Mouse (Mus musculus) cerebellum, postnatal 36 days (tissue): ENCODE measurements around the gene Trcg1.
A peak's percentile ranks its signal among the peaks of the same experiment; 100 is the strongest.

Source experiments
- DNase-seq, 2 experiments: peaks; one replicate each; pipeline ENCODE4 v3.0.0; 2021 to 2022; ENCODE audit warnings: mixed read lengths in 2 of 2

The Trcg1 gene

DNA sequence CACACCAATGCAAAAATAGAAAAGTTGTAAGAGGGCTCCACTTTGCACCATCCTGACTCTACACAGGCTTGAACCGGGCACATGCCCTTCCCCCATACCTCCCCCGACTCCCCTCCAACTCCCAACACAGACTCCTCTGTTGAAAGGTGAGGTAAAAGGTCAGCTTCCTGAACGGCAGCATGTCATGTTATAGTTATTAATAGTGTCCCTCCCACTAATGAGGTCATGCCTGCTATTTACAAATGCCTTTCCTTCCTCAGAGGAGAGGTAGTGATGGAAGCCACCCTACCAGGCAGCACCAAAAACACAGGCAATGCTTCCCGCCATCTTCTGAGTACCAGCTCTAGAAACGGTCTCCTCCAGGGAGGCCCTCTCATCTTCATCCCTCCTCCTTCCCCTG is 28.8 kb downstream of the Trcg1 start:
- DNase-seq, result no peak

GRCm38 (mm10) chr9:57267421-57267820 is 31.1 kb downstream of the Trcg1 start:
- no peak for DNase-seq

DNA sequence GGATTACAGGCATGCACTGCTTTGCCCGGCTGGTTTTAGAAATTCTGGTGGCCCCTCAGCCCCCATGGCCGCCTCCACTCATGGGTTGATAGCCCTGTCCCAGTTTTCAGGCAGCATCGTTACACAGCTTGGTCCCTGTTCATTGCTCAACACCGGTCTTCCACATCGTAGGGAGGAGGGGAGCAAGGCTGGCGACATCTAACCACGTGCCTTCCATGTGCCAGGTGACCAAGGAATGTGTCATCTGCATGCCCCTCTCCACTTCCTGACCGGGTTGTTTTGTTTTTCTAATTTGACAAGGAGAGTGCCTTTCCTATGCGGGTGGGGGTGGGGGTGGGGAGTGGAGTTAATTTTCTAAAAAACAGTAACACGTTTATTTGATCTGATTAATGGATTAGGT is 31.7 kb downstream of the Trcg1 start:
- DNase-seq, result no peak

DNA sequence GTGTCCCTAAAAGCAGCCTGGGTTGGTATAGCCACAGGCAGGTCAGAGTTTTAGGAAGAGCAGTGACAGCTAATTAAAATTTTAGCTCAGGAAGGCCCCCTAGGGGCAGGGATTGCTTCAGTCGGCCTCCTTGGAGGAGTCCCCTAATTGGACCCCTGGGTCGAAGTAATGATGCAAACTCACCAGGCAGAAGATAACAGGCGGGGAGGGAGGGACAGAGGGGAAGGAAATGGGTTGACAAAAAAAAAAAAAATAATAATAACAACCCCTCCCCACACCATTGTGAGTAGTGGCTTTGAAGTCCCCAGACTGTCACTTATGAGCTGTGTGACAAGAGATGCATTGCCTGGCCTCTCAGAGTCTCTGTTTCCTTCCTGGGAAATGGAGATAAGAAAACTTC is 32.2 kb downstream of the Trcg1 start:
- DNase-seq, result no peak

- DNase-seq, result no peak
Observed at GRCm38 (mm10) chr9:57269384-57269783, 33.0 kb downstream of the Trcg1 start.

GRCm38 (mm10) chr9:57270399-57270798 is 34.0 kb downstream of the Trcg1 start:
- no peak for DNase-seq

DNA sequence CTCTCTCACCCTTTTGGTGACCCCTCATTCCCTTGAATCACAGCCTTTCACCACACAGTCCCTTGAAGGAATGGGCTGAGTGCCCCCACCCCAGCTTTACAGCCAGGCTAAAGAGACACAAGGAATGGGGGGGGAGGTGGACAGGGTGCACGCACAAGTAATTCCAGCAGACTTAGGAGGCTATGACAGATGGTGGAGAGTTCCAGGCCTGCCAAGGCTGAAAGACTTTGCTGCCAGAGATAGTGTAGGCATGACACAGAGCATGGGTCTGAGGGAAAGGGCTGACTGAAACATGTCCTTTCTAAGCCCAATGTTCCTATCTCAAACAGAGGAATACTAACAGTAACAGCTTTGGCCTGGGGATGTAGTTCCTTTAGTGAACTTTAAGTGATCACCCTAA is 34.7 kb downstream of the Trcg1 start:
- peak; percentile 18 to 24 for DNase-seq

- no peak for DNase-seq
Observed at GRCm38 (mm10) chr9:57271837-57272562, 35.6 kb downstream of the Trcg1 start.

DNA sequence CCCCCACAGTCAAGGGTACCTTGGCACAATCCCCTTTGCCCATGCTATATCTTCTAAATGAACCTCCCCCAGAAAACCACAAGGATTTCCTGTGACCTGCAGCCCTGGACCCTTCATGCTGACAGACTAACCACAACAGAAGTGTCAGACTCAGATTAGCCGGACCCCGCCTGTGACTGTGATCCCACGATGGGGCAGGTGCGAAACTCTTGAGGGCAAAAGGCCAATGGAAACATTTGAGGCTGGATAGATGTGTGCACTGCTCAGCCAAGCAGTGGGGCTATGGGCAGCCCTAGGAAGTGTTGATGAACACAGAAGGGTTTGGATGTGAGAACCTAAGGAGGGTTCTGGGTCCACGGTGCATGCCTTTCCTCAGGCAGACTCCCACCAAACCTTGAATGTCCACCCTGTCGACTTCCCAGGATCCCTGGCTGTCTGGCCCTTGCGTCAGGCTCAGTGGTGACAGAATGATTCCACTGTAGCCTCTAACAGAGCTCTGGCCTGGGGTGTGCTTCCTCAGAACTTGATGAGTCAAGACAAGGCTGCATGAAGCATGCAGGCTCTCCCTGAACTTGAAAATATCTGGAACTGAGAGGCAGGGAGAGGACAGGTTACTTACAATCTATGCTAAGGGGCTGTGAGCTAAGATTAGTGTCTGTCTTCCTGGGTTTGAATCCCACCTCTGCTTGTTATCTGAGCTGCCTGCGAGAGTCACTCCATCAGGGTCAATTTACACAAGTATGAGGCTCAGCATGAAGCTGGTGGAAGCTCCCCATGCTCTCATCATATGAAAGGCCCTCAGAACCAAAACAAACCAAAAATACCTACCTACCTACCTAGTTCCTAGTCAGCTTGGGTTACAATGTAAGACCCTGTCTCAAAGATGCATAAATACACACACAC is 36.8 kb downstream of the Trcg1 start:
- no peak for DNase-seq

DNA sequence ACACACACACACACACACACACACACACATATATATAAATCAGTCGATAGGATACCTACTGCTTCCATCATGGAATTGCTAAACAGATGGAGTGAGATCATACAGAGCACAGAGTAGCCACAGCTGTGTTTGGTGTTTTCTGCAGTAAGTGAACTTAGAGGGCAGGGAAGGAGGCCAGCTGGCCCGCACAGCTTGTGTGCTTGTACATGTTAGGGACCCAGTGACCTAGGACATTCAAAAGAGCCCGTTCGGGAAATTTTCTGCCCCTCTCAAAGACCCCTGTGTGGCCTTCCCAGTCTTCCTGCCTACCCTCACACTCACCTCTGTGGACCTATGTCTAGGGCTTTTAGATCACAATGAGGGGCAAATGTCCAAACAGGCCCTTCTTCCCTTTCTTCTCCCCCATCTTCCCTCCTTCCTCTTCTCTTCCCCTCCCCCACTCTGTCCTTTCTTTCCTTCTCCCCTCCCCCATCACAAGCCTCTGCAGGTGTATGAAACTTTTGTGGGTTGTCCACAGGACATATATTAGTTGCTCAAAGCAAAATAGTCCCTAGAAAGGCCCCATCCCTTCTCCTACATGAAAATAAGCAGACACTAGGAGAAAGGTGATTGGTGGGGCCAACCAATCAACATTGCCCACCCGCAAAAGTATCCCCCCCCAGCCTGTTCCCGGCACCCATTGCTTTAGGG is 37.6 kb downstream of the Trcg1 start:
- DNase-seq, result no peak

DNA sequence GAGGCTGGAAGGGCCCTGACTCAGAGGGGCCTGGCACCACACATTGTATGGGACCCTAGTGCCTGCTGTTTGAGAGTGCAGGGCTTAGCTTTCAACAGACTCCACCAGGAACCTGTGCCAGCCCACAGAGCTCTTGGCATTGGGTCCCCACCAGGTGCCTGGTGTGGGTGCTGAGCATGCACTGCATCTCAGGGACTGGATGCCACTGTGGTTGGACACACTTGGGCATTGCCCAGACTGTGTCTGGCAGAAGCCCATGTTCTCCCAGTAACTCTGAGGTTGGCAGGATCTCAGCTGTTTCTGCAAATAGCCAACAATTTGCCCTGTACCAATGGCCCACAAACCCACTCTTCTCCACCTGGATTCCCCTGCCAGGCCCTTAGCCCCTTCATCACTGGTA is 40.0 kb downstream of the Trcg1 start:
- DNase-seq, result peak in 1 of 2 experiments; percentile 15

DNA sequence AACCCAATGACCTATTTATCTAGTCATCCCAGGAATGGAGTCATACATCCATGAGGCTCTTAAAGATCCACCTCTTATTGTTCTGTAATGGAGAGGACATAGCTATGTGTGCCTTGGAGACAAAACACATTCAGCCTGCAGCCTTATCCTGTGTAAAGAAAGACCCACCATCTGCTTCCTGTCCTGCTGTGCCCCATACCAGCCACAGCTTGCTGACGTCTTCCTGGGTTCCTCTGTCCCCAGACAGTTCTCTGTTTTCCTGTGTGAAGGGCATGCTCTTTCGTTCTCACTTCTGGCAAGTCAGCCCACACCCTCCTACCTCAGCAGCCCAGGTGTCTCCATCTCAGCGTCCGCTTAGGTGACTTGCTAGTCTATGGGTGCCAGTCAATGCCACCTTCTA is 41.9 kb downstream of the Trcg1 start:
- DNase-seq, result no peak

DNA sequence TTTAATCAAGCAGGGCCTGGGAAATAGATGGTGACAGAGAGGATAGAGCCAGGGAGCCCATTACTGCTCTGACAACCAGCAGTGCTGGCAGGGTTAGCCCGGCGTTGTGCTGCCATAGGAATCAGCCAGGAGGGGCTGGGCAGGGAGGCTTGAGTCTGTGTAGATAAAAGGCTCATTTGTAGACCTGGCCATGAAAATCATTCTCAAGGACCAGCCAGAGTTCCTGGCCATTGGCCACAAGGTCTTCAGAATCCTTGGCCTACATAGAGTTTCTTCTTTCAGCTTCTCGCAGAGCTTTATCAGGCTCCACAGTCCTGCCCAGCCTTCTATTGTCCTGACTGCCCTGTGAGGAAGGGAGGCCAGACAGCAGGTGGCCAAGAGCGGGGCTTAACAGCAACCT is 43.1 kb downstream of the Trcg1 start:
- DNase-seq, result no peak

DNA sequence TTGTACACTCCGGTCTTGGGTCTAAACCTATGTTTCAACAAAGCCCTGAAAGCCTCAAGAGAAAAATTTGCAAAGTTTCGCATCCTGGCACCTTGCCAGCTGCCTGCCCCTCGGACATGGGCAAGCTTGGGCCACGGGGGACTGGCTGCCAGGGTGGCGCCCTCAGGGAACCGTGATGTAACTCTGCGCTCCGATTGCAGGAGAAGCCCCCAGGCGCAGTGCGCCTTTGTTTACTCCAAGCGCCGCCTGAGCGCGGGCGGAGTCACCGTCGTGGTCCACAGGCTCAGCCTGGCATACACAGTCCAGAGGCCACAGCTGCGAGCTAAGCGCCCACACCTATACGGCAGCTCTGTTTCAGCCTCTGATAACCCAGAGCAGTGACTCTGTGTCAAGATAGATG is 45.2 kb downstream of the Trcg1 start:
- no peak for DNase-seq

GRCm38 (mm10) chr9:57282686-57283085 is 46.3 kb downstream of the Trcg1 start:
- no peak for DNase-seq

GRCm38 (mm10) chr9:57283311-57283710 is 47.0 kb downstream of the Trcg1 start:
- no peak for DNase-seq

DNA sequence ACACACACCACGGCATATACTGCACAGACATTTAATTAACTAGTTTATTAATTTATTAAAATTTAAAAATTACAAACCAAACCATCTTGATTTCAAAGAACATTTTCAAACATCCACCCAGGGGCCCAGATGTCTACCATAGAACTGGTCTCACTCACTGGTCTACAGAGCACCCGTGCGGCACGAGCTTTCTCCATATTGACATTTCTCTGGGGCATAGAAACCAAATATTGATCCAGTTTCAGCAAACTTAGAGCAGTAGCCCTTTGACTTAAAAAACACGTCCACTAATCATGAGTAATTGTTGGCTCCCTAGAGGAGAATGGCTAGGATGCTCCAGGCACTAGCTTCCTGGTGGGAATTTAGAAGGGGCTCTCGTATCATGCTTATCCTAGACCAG is 50.8 kb downstream of the Trcg1 start:
- no peak for DNase-seq

DNA sequence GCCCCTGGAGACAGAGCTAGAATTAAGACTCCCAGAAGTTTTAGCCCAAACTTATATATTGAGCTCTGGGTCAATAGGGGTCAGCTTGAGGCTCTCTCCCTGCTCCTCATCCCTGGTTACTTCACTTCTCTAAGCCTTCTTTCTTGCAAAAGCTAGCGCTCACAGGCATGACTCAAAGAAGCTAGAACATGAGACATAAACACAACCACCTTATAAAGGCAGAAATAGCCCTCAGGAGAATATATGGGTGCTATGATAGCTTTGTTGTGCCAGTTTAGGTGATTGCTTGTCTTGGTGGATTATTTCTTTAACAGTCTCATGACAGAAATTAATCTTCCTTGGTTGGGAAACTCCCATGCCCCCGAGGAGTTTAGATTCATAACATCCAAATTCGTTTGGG is 58.5 kb downstream of the Trcg1 start:
- DNase-seq, result no peak

- no peak for DNase-seq
Observed at GRCm38 (mm10) chr9:57295666-57296065, 59.3 kb downstream of the Trcg1 start.

- no peak for DNase-seq
Observed at GRCm38 (mm10) chr9:57296277-57296676, 59.9 kb downstream of the Trcg1 start.

DNA sequence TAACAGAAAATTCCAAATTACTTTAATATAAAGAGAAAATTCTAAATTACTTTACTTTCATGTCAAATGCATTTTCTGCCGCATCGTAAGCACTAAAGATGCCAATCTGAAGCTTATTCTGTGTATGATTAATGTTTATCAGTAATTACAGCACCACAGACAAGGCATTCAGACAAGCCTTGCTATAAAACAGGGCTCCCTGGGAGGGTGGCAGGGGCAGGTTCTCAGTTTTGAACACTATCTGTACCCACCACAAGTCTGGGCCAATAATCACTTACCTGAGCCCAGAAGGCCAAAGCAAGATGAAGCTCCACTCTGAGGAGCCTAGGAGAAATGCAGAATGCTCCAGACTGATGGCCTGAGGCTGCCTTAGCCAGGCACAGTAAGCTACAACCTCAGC is 61.6 kb downstream of the Trcg1 start:
- no peak for DNase-seq
